Mouse (Mus musculus): Measurements from ENCODE around the gene Erp27. TPM values are rescaled to one million over a fixed set of nuclear protein-coding genes. Genes with fewer than 3 reads are reported as not detected.

The Erp27 gene
- polyA plus RNA-seq, 1 experiment from 2014 or later = not detected

Other genes starting within 250 kb of the Erp27 start
- gene Gucy2c, start 140.4 kb downstream of the Erp27 start, polyA plus RNA-seq (2014; fragmentation: Nextera tagmentation; extraction: Ambion mirVana) = 0.62 and 1.1 TPM in 2 replicates
- 1.2 TPM in 2 replicates for gene Hist4h4, start 117.8 kb downstream of the Erp27 start, polyA plus RNA-seq (2014; fragmentation: Nextera tagmentation; extraction: Ambion mirVana)
- gene H2afj, start 113.9 kb downstream of the Erp27 start, polyA plus RNA-seq (2014; fragmentation: Nextera tagmentation; extraction: Ambion mirVana) = 101 and 116 TPM in 2 replicates
- gene BC049715, start 94.6 kb downstream of the Erp27 start, polyA plus RNA-seq (2014; fragmentation: Nextera tagmentation; extraction: Ambion mirVana) = 1.2 and 1.6 TPM in 2 replicates
- 65.6 and 88.1 TPM in 2 replicates for gene Wbp11, start 93.9 kb downstream of the Erp27 start, polyA plus RNA-seq (2014; fragmentation: Nextera tagmentation; extraction: Ambion mirVana)
- gene Smco3, start 86.7 kb downstream of the Erp27 start, polyA plus RNA-seq (2014; fragmentation: Nextera tagmentation; extraction: Ambion mirVana) = 0.14 and 0.34 TPM in 2 replicates
- not detected in 2 replicates for gene Art4, start 64.4 kb downstream of the Erp27 start, polyA plus RNA-seq (2014; fragmentation: Nextera tagmentation; extraction: Ambion mirVana)
- 0.65 and 3.5 TPM in 2 replicates for gene Mgp, start 46.4 kb downstream of the Erp27 start, polyA plus RNA-seq (2014; fragmentation: Nextera tagmentation; extraction: Ambion mirVana)
- gene Pde6h, start 1.7 kb upstream of the Erp27 start, polyA plus RNA-seq (2014; fragmentation: Nextera tagmentation; extraction: Ambion mirVana) = not detected in 2 replicates
- gene Arhgdib, start 19.7 kb upstream of the Erp27 start, polyA plus RNA-seq (2014; fragmentation: Nextera tagmentation; extraction: Ambion mirVana) = 7.0 and 16.6 TPM in 2 replicates
- gene Rerg, start 248.3 kb upstream of the Erp27 start, polyA plus RNA-seq (2014; fragmentation: Nextera tagmentation; extraction: Ambion mirVana) = 5.8 and 5.9 TPM in 2 replicates